Mouse (Mus musculus) adrenal gland, adult (tissue): Measurements from ENCODE around the gene Pex10.

Experiments used
- DNase-seq, 2 experiments: peaks; one replicate each; pipeline ENCODE4 v3.0.0; 2022 to 2023; ENCODE audit warnings: low spot score in 1 of 2; ENCODE audit not compliant: inconsistent age in 2 of 2

Gene Pex10

DNA sequence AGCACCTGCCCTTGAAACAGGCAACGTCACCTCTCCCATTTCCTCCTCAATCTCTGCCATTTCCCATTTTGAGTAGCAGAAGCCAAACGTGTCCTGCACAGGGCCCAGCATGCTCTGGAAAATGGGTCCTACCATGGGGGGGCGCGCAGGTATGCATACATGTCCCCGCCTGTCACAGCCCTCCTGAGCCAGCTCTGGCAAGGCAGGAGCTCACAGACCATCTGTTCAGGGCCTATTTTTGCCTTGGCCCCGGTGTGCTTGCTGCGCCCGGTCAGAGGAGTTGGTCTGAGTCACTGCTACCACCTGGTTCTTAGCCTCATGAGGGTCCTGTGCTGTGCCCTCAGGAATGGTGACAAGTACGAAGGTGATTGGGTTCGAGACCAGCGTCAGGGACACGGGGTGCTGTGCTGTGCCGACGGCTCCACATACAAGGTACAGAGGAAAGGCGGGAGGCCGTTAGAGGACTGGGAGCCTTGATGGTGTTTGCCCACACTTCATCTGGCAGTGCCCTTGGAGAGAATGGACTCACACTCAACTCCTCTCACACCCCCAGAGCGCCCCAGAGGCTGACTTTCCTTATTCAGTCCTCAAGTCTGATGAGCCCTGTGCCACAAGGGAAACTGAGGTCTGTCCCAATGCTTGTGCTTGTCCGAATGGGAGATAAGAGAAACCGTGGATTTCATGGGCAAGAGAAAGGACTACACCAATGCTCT, 26.1 kb downstream of the Pex10 start:
- DNase-seq, result no peak

DNA sequence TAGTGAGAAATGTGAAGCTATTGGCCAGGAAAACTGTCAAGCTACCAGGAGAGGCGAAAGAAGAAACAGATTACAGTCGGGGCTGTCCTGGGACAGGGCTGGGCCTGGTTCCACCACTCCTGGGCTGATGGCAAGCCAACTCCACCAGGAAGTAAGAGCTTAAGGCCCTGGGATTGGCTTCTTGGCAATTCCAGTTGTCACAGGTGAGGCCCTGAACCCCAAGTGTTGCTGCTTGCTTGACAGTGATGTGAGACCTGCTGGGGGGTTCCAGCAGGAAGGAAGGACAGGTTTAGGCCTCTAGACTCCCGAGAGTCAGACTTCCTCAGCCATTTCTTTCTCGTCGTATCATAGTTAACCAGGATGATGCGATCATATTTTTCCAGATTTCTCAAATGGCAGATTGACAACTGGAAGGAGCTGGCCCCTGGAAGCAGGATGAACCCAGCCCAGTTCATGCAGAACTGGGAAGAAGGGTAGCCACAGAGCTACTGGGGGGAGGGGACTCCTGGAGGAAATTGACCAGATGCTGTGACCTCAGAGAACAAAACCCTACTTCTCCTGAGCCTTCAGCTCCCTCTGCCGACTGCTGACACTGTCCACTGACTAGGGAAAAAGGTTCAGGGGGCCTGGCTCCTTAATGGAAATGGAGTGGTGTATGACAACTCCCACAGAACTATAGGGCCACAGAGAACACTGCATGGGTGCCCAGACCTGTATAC, 26.8 kb downstream of the Pex10 start:
- DNase-seq, result no peak

DNA sequence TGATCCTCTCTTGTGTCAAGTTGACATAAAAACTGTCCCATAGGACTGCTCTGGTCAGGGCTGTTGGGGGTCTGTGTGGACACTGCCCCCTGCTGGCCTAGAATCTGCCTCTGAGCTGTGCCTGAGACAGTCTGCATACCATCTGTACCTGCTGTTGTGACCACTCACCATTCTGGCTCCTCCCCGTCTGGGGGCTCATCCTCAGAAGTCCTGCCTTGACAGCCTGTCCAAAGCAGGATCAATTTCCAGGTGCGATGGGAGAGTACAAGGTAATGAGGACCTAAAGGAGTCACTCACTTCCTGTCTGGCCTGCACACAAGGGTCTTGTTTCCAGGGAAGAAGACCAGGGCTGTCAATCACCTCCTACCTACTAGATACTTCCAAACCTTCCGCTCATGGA, 27.7 kb downstream of the Pex10 start:
- DNase-seq, result peak; percentile 44 to 78

DNA sequence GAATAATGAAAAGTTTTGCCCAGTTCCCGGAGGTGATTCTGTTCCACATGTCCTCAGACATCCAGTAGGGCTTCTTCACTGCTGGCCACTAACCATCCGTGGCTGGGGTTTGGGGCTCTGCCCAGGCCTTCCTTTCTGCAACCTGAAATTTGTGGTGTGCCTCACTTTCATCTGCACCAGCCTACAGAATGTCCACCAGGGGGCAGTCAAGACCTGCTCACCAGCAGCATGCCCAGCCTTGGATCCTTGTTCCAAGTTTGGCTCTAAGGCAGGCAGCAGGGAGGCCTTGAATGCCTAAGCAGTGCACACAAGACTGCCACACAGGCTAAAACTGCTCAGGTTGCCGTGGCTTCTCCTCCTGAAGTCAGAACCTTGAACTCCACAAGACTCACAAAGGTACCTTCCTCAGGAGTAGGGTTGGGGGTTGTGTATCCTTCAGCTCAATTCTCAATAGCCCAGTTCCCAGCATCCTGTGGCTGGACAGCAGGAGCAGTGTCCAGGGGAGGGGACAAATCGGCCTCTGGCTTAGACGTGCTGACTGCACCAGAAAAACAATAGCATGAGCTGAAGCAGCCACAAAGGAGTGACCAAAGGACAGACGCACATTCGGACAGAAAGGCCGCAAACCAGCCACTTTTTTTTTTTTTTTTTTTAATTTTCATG, 28.6 kb downstream of the Pex10 start:
- peak; percentile 89 to 96 for DNase-seq

DNA sequence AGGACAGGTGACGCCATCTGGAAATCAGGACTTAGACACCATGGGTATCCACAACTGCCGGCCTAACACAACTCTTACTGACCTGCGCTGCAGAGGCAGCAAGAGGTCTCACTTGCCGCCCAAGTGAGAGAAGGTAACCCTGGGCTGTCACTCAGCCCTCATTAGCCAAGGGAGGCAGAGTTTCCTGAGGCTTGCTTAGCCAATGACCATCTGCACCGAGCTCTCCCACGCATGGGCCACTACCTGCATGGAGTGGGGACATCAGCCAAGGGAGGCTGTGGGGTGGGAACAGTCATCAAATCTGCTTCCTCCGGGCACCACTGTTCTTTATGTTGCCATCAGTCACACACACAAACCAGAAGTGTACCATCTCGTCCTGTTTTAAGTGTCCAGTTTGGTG, 29.2 kb downstream of the Pex10 start:
- DNase-seq, result no peak

DNA sequence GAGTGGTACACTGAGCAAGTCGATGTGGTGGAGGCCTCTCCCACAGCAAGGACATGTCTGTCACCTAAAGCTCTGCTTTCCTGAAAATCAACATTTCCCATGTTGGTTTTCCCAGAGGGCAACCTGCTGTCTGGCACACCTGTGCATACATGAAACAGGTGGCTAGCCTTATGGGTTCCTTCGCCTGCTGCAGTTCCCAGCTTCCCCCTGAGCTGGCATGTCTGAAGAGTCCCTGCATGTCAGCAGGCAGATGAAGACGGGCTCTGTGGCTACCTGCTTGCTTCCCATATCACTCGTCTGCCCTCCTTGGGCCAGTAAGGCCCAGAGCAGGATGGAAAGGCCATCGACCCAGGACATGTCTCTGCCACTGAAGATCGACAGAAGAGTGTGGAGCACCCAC, 30.6 kb downstream of the Pex10 start:
- DNase-seq, result no peak

DNA sequence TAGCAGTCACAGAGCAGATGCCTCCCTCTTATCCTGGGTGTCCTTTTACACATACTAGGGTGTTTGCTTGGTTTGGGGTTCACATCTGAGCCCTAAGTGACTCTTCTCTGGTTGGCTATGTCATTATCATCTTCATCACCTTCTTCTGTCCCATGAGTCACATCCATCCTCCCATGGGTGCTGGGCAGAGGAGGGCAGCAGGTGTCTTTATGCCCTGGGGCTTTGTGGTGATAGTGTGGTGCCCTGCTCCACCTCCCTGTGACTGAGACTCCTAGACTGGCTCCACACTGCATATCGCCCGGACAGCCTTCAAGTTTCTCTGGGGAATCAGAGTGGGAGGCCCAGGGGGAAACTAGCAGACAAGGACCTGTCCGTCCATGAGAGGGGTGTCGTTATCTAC, 31.8 kb downstream of the Pex10 start:
- DNase-seq, result no peak

DNA sequence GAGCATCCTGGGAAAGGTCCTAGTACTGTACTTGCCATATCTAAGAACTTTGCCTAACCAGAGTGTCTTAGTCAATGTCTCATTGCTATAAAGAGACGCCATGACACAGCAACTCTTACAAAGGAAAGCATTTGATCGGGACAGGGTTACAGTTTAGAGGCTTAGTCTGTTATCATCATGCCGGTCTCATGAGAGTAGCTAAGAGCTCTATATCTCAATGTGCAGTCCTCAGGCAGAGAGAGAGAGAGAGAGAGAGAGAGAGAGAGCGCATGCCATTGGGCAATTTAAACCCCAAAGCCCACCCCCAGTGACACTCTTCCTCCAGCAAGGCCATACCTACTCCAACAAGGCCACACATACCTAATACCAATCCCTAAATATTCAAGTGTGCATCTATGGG, 41.1 kb downstream of the Pex10 start:
- DNase-seq, result no peak

DNA sequence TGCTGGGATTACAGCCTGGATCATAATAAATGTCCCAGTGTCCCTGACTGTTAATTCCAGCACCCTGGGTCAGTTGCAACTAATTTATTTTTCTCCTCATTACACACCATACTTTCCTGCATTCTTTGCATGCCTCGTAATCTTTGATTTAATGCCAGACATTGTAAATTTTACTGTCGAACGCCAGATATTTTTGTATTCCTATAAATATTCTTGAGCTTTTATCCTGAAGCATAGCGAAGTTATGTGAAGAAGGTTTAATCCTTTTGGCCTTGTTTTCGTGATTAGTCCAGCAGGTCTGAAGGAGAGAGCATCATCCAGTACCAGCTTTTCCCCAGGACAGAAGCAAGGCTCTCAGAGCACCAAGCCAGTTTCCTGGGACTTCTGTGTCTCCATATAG, 42.7 kb downstream of the Pex10 start:
- no peak for DNase-seq

DNA sequence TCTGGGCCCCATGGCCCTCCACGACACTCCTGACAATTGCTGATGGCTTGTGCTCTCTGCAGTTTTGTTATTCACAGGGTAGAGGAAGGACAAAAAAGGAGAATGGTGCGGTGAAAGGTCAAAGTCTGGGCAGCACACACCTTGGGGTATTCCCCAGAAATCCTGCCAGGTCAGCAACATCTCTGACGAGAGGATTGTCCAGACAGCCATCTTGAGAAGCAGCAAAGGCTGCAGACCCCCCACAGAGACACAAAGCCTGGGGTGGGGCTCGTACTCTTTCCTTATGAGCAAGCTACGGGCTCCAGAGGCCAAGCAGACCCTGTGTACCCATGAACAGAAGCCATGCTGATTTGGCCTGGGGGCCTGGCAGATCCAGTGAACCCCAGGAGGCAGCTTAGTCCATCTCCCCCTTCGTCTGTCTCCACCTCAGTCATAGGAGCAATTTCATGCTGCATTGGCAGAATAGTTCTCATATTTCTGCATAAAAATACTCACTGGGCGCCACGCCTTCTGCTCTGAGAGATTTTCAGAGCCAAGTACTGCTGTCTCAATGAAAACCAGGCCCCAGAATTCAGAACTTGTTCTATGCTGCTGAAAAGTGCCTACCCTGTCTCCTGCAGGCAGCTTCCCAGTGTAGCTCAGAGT, 47.1 kb downstream of the Pex10 start:
- no peak for DNase-seq

DNA sequence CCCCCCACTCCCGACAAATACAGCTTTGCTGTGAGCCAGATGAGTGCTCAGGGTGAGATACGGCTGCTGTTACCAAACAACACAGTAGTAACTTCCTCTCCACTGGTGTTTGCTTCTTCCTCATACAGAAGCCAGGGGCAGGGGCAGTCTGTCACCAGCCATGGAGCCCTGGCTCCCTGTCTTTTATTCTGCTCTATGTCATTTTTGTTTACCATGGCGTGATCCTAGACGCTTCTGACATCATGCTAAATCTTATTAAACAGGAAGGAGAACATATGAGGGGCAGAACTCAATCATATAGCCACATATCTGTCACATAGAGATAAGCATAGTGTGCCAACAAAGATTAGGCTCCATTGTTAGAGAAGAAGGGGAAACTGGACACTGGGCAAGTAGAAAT, 49.8 kb downstream of the Pex10 start:
- DNase-seq, result no peak

DNA sequence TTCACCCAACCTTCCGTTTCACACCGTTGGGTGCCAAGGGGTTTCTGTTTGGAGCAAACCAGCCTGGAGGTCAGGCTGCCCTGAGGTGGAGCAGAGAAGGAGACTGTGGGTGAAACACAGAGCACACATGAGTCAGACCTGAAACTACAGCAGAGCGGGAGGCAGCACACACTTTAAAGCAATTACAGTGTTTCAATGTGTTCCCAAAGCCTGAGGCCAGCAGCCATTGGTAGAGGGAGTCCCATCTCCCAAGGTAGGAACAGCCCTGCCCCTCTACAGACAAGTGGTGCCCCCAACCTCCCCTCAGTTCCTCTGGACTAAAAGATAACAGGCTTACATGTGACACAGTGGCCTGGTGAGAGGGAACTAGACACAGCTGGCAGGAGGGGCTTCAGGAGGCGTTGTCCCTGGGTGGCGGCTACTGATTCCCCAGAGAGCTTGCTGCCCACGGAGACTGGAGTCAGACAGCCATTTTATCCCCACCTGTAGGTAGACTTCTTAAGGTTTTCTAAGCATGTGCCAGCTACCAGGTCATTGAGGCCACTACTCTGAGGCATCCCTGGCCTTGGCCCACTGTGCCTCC, 50.7 kb downstream of the Pex10 start:
- DNase-seq, result peak; percentile 49 to 54

DNA sequence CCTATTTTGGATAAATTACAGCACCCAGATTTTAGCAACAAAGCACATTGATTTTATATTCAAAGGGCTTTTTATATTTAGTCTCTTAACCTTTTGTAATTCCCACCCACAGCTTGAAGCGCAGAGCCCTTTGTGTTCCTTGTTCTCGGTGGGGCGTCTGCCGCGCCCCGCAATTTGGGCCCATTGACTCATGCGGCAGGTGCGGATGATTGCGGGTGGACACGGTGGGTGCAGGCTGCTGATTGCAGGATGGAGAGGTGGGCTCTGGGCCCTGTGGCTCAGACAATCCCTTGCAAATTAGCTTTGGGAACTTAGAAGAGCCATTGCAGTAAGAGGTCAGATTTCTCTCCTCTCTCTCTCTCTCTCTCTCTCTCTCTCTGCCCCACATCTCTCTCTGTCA, 51.5 kb downstream of the Pex10 start:
- DNase-seq, result no peak

DNA sequence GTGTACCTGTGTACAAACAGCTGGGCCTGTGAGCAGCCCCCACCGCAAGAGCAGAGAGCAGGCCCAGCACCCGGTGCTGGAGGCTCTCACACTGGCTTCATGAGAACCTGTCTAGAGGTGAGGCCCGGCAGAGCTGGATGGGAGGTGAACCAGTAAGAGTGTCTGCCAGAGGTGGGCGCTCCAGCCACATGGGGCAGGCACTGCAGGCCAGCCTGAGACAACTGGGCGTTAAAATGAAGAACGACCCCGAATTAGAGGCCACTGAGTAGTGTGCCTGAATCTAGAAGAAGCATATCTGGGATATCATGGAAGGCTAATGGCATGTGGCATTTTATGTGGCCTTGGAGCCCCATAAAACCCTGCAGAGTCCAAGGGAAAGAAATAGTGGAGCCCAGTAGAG, 53.2 kb downstream of the Pex10 start:
- peak in 1 of 2 experiments; percentile 76 for DNase-seq

DNA sequence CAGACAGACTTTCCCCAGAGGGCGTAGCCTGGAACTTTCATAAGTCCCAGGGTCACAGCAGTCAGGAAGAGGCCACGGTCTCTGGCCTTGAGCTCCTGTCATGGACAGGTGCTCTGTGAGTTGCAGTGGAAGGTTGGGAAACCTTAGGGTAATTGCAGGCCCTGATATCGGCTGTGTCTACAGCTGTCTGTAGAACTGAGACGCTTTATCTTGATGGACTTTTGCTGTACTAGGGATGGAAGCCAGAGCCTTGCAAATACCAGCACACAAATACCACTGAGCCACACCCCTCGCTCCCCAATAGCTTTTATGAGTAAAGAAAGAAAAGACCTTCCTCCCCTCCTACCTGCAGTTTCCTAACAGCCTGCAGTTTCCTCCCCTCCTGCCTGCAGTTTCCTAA, 53.8 kb downstream of the Pex10 start:
- no peak for DNase-seq

DNA sequence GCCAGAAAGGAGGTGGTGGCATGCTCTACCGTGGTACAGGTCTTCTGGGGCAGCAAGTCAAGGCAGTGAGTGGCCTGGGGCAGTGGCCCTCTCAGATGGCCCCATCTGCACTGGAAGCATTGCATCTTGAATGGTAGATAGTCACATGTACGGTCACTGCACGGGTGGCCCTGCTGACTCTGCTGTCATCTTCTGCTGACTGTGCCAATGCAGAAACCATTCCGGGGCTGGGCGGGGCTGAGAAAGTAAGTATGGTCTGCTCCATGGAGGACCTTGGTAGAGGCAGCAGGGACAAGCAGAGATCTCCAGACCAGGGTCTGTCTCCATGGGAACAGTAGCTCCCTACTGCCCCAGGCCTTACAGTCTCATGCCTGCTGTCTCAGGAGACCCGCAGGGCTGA, 54.4 kb downstream of the Pex10 start:
- DNase-seq, result peak in 1 of 2 experiments; percentile 67
